8 mouse cellular contexts compared by ENCODE assay signal in the genomic region with DNA sequence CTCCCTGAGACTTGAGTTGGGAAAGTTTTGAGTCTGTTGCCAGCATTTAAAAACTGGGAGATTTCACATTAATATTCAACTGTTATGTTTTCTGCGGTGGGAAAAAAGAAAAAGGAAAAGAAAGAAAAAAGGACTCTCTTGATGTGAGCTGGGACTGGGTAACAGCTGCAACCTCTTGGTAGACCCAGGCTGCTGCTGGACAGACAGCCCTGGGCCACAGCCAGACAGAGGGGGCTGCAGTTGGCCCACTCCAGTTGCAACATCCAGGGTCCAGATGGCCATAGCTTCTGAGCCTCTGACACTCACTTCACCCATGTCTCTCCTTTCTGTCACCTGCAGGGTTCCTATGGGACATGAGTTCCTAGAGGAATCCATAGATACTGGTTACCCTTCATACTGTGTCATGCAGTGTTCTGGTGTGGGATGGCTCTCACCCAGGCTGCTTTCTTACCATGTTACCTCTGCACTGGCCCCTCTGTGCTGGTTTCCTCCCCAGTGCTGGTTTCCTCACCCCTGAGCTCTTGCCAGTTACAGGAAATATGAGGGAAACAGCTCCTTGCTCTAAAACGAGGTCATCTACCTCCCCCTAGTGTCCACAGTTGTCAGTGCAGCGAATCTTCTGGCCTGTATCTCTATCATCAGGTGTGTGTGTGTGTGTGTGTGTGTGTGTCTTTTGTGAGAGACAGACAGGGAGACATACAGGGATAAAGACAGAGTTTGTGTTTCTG. TPM values are rescaled to one million over a fixed set of nuclear protein-coding genes. Genes with fewer than 3 reads are reported as not detected.
A peak's percentile ranks its signal among the peaks of the same experiment; 100 is the strongest.
DNase-seq lines count a peak whose midpoint lies in the region; ATAC-seq lines count a peak whose summit lies in the region.

No protein-coding gene starts in this region.

- no peaks in the 10 kb centered on the region for H3K36me3 ChIP-seq in embryonic facial prominence, embryonic 13.5 days
- H3K36me3 ChIP-seq in limb, embryonic 12.5 days = no peaks in the 10 kb centered on the region
- H3K36me3 ChIP-seq in midbrain, embryonic 15.5 days (replicated peaks) = no peaks in the 10 kb centered on the region

- H3K4me3 ChIP-seq in embryonic facial prominence, embryonic 13.5 days = peak overlapping the region; percentile 39; the same call in 1 of the 2 replicates
- H3K4me3 ChIP-seq in limb, embryonic 12.5 days (replicated peaks) = no peak overlapping the region
- no peak overlapping the region for H3K4me3 ChIP-seq in midbrain, embryonic 15.5 days

- peak; percentile 57 for DNase-seq in 3134 (ENCODE audit: extremely low read depth, insufficient read length, low spot score)
- peak; percentile 68 for DNase-seq in adrenal gland, postnatal 25 days
- peak; percentile 84 for DNase-seq in heart, adult 8-10 months (ENCODE audit: low spot score)
- peak; percentile 75 to 91 for DNase-seq in kidney, adult 8-10 months
- peak; percentile 70 to 82 for DNase-seq in spleen, postnatal 14 days (ENCODE audit: low spot score in 2 of 2)

- no peaks in the 10 kb centered on the region for H3K27me3 ChIP-seq in embryonic facial prominence, embryonic 13.5 days
- H3K27me3 ChIP-seq in limb, embryonic 12.5 days = peaks cover 25% of the 10 kb centered on the region
- peaks cover 8% of the 10 kb centered on the region; the same call in 1 of the 2 replicates for H3K27me3 ChIP-seq in midbrain, embryonic 15.5 days (replicated peaks)

- peak overlapping the region; percentile 68; the same call in 1 of the 2 replicates for H3K4me2 ChIP-seq in embryonic facial prominence, embryonic 13.5 days
- peak overlapping the region; percentile 63; the same call in 1 of the 2 replicates for H3K4me2 ChIP-seq in limb, embryonic 12.5 days
- H3K4me2 ChIP-seq in midbrain, embryonic 15.5 days = no peak overlapping the region

- H3K4me1 ChIP-seq in embryonic facial prominence, embryonic 13.5 days = peaks cover 23% of the 10 kb centered on the region
- peaks cover 10% of the 10 kb centered on the region for H3K4me1 ChIP-seq in limb, embryonic 12.5 days (replicated peaks)
- peaks cover 10% of the 10 kb centered on the region for H3K4me1 ChIP-seq in midbrain, embryonic 15.5 days

- 19% methylated on average over 3 of the region's 3 CpGs for WGBS in embryonic facial prominence, embryonic 13.5 days
- 22% methylated on average over 3 of the region's 3 CpGs for WGBS in limb, embryonic 12.5 days
- 13% methylated on average over 3 of the region's 3 CpGs for WGBS in midbrain, embryonic 15.5 days

- no peak overlapping the region for H3K27ac ChIP-seq in embryonic facial prominence, embryonic 13.5 days
- 0 out of 2 replicates have a peak overlapping the region, but pooled peaks have one; percentile 41 for H3K27ac ChIP-seq in limb, embryonic 12.5 days
- H3K27ac ChIP-seq in midbrain, embryonic 15.5 days = no peak overlapping the region

- no peaks in the 10 kb centered on the region for H3K9me3 ChIP-seq in embryonic facial prominence, embryonic 13.5 days
- no peaks in the 10 kb centered on the region for H3K9me3 ChIP-seq in limb, embryonic 12.5 days
- no peaks in the 10 kb centered on the region for H3K9me3 ChIP-seq in midbrain, embryonic 15.5 days

- no peak for ATAC-seq in embryonic facial prominence, embryonic 13.5 days (ENCODE audit: insufficient number of reproducible peaks, insufficient read depth, low FRiP score, low TSS enrichment, low read depth)
- no peak for ATAC-seq in limb, embryonic 12.5 days (ENCODE audit: insufficient number of reproducible peaks, insufficient read depth, low FRiP score, low TSS enrichment, low read depth)
- peak; percentile 13; the same call in 1 of the 2 replicates for ATAC-seq in midbrain, embryonic 15.5 days (replicated peaks)

- no peak overlapping the region for H3K9ac ChIP-seq in embryonic facial prominence, embryonic 13.5 days
- H3K9ac ChIP-seq in limb, embryonic 12.5 days (replicated peaks) = no peak overlapping the region
- no peak overlapping the region for H3K9ac ChIP-seq in midbrain, embryonic 15.5 days

RNA-seq across cellular contexts. Expression of gene Cd82, which starts 8.1 kb away (rescaled TPM):
- 43.0 and 54.8 TPM in 2 replicates for total RNA-seq in adrenal gland, postnatal 25 days (2021)
- polyA plus RNA-seq in embryonic facial prominence, embryonic 13.5 days (2015; fragmentation: Nextera tagmentation; extraction: Ambion mirVana) = 34.8 and 40.4 TPM in 2 replicates
- 10 to 100 TPM; 15.6 to 24.4 (median 17.1) TPM for total RNA-seq in heart, adult 8-10 months (2022)
- 13.8 and 15.8 TPM in 2 replicates for polyA plus RNA-seq in limb, embryonic 12.5 days (2016; fragmentation: Nextera tagmentation; extraction: Ambion mirVana)
- 22.1 and 24.8 TPM in 2 replicates for polyA plus RNA-seq in midbrain, embryonic 15.5 days (2015; fragmentation: Nextera tagmentation; extraction: Ambion mirVana)
